Mouse (Mus musculus): ENCODE results near the gene Slco1a4.

- TF ChIP-seq CTCF (conservative IDR thresholded peaks at IDR 0.05; ENCODE audit: insufficient read depth, insufficient read length, low read depth, low read length) (no peak), POLR2A (IDR thresholded peaks at IDR 0.05; ENCODE audit: low read depth, low read length) (no peak)
These were observed 42.2 kb upstream of the Slco1a4 start for GRCm38 (mm10) chr6:141898197-141898596.
